Mouse (Mus musculus) ovary, postnatal 10 days (tissue): ENCODE data around the gene Kcnmb3.

Source experiments
- DNase-seq: peaks from one replicate; pipeline ENCODE4 v3.0.0; 2022; ENCODE audit warnings: low spot score

Kcnmb3 gene

DNA sequence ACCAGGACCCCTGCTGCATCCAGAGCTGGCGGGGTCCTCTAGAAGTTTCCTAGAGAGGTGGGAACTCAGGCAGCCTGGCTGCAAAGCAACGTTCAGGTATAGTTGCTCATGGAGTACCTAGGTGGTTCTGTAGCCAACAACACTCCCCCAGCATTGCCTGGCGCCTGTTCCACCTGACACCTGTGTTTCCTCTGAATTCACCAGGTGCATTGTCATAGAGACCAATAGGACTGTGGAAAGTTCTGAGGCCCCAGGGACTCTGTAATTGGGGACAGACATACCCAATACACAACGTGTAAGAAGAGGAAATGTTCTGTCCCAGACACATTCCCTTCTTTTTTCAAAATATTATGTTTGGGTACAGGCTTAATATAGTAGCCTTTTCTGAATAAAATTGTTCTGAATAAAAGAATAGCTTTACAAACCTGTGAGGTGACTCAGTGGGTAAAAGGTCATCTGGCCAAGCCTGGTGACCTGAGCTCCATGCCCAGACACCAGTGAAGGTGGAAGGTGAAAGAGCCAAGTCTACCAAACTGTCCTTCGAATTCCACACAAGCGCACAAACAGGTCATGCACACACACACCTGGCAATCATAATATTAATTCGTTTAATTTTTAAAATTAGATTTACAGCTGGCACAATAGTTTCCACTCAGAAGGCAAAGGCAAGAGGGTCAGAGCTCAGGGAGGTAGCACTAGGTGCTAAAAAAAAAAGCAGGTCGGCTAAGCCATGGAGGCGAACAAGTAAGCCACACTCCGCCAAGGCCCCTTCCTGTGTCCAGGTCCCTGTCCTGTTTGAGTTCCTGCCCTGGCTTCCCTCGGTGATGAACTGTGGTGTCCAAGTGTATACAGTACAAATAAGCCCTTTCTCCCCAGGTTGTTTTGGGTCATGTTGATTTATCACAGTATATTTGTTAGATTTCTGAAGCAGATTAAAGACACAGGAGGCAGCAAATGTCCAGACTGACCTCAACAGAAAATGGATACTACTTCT, at the start of gene Kcnmb3:
Kcnmb3 (minus strand) TSS at position 135 of the 994 bp plus-strand sequence.
- no peak for DNase-seq

DNA sequence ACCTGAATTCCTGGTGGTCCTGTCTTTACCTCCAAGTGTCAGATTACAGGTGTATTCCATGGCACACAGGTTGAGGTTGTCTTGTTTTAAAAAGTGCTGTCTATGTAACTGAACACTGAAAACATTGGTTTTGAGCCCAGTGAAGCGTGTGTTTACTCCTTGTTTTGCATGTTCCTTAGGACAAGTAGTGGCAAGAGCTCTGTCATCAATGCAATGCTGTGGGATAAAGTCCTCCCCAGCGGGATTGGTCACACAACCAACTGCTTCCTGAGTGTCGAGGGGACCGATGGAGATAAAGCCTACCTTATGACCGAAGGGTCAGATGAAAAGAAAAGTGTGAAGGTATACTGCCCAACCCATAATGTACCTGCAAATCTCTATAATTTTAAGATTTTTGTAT, 46.1 kb upstream of the Kcnmb3 start:
- no peak for DNase-seq

DNA sequence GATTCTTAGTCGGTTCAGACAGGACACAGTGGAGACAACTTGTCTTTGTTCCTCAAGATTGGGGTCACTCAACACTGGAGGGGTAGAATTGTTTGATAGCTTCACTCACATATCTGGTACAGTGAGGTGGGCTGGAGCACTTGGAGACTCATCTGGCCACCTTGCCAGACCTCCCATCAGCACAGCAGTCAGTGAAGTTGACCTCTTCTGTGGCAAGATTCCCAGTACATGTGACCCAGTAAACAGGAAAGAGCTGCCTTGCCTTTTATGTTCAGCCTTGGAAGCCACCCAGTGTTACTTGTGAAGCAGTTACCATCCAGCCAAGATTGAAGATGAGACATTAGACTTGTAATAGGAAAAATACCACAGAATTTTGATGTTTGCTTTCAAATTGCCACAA, 45.5 kb upstream of the Kcnmb3 start:
- DNase-seq = peak; percentile 2

DNA sequence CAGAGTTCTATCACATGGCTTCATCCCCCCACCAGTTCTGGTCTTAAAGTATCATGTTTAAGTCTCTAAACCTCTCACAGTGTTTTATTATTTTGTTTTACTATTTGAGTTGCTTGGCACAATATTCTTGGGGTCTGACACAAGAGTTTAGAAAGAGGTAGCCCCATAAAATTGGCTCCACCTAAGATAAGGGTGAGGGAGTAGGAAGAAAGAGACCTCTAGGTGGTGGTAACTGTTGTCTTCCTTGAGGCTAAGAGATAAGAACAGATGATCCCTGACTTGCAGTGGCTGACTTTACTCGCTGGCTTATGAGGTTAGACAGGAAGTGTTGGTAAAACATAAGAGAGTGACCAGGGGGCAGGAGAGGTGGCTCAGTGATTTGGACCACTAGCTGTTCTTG, 43.7 kb upstream of the Kcnmb3 start:
- no peak for DNase-seq

DNA sequence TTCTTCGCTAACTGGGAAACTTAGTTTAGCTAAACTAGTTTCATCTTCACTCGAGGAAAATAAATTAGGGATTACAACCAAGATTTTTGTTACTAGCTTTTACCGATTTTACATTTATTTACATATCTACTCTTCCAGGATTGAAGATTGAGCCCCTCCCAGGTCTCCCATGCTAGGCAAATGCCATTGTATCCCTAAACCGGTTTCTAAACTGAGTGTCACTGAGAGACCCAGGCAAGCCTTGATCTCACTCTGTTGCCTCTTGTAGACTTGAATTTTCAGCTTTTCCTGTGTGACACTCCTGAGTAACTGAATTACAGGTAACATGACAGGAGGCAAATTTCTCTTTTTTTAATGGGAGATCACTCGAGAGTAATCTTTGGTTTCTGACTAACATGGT, 38.0 kb upstream of the Kcnmb3 start:
- no peak for DNase-seq

DNA sequence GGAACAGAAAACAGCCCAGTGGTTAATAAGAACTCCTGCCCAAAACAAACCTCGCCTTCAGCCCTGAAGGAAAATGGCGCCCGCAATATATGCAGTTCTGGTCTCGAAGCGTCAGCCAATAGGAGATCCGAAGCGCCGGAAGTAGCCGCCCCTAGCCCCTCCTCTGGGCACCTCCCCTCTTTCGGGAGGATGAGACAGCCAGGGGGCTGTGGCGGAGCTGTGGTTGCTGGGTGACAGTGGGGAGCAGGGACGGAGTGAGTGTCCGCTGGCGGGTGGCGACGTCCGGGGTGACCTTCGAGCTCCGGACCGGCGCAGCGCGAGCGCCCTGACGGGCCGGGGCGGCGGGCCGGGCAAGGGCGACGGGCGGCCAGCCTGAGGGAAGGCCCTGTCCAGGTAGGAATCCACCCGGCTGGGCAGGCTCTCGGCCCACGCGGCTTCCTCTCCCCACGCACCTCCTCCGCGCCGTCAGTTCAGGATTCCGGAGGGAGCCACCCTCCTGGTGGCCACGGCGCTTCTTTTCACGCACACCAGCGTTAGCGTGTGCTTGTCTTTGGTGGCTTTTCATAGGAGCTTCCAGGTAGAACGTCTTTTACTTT, 37.4 kb upstream of the Kcnmb3 start, which contains the start of gene Mfn1:
Mfn1 (plus strand) TSS at position 163 of the 596 bp plus-strand sequence.
- DNase-seq = peak; percentile 80

DNA sequence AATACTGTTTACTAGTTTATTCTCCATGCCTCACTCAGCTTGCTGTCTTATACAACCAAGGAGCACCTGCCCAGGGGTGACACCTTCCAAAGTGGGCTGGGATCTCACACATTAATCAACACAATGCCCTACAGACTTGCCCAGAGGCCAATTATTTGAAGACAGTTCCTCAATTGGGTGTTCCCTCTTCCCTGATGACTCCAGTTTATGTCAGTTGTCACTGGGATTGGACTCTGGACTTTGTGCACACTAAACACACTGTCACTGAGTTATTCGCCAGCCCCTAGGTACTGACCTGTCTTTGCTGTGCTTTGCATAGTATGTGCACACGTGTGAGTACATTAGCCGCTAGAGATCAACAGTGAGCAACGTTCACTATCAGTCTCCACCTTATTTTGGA, 35.1 kb upstream of the Kcnmb3 start:
- DNase-seq = no peak

DNA sequence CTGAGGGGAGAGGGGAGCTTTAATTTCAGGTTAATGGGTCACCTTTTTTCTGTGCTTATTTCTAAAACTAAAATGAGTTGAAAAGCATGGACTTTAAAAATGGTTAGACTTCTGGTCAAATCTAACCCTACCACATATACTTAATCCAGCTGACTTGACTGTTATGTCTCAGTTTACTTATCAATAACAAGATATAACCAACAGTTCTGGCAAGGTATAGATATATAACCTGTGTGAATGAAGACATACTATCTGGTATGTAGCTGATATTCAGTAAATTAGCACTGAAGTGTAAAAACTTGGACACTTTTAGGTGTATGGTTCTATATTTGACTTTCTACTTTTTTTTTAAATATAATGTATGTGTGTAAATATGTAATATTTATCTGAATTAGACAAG, 21.5 kb upstream of the Kcnmb3 start:
- no peak for DNase-seq

DNA sequence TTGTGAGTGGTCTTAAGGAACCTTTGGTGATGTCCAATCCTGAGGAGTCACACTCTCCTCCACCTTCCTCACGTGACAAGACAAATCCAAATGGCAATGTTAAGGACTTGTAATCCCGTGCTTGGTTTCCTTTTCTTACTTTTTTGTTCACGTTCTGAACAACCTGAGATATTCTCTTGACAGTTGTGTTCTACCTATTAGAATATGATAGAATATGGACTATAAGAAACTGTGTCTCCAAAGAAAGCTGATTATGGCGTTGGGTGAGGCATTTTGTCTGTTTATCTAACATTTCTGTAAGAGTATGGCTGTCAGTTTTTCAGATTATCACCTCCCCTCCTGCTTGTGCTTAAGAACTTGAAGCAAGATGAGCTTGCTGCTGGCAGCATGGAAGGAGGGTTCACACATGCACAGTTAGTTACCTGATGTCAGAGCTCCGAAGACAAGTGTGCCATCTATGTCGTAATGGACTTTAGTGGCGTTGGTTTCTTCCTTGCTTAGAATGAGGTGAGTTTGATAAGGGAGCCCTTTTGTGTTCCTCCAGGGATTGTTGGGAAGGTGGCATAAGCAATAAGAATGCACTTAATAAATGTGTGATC, 20.8 kb upstream of the Kcnmb3 start:
- no peak for DNase-seq

DNA sequence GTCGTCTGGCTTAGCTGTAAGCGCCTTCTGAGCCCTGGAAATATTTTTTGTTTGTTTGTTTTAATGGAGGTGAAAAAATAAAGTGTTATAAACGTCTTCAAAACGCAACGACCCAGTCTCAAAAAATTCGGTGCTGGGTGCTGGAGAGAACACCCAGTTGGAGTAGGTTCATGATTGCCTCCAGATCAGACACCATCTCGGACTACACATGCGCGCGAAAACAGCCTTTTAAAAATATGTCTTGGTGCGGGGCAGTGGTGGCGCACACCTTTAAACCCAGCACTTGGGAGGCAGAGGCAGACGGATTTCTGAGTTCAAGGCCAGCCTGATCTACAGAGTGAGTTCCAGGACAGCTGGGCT, 19.1 kb upstream of the Kcnmb3 start:
- no peak for DNase-seq

DNA sequence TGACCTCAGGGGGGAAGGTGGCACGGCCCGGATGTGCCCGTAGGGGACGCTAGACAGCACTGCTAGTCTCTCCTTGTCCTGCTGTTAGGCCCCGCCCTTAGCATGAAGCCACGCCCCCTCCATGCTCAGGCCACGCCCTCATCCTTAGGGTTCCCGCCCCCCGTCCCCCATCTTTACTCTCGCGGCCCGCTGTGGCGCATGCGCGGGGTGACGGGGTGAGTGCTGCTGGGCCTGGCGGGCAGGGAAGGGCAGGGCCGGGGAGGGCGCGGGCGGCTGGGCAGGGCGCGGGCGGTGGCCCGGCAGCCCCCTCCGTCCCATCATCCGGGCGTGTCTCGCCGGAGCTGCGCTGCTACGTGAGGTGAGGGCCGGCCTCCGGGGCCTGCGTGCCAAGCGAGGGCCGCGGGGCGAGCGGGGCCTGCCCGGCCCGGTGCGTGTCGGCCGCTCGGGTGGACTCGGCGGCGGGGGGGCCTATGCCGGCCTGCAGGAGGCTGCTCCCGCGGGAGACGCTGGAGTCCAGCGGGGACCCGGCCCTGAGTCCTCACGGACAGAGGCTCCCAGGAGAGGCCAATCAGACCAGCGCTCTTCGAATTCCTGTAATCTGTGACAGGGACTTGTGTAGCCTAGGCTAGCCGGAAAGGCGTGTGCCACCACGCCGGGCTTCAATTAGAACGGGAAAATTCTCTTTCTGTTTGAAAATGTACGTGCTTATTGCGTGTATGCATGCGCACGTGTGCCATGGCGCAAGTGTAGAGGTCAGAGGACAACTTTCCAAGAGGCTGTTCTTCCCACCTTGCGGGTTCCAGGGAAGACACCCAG, 18.6 kb upstream of the Kcnmb3 start:
- DNase-seq = peak; percentile 96

DNA sequence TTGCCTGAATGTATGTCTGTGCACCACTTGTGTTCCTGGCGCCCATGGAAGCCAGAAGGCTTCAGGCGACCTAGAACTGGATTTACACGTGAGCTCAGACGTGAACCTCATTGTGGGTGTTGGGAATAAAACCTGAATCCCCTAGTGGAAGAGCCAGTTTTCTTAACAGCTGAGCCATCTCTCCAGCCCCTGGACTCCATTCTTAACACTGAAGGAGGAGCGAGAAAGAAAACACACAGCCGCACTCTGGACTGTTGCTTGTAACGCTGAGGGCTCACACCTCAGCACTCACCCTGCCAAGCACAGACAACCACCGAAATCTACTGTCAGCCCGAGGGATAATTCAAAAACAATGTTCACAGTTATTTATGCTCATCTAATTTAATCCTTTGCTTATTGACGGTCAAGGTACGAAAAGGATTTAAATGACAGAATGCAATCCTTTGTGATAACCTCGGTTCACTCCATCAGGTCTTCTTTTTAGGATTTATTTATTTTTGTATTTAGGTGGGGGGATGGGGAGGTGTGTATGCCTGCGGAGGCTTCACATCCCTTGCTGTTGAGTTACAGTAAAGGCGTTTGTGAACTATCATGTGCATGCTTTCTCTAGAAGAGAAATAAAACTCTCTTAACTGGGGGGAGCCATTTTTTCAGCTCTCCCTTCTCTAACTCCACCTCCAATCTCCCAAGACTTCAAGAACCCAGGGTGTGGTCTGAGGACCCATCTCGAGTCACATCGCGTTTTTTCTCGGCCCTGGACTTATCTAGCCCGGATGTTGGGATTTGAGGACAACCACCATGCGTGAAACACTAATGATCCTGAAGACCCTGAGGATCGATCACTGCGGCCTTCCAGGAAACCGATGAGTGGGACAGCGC, 17.7 kb upstream of the Kcnmb3 start, which contains the start of gene Zfp639:
Zfp639 (plus strand) TSS at position 764 of the 879 bp plus-strand sequence.
- no peak for DNase-seq

DNA sequence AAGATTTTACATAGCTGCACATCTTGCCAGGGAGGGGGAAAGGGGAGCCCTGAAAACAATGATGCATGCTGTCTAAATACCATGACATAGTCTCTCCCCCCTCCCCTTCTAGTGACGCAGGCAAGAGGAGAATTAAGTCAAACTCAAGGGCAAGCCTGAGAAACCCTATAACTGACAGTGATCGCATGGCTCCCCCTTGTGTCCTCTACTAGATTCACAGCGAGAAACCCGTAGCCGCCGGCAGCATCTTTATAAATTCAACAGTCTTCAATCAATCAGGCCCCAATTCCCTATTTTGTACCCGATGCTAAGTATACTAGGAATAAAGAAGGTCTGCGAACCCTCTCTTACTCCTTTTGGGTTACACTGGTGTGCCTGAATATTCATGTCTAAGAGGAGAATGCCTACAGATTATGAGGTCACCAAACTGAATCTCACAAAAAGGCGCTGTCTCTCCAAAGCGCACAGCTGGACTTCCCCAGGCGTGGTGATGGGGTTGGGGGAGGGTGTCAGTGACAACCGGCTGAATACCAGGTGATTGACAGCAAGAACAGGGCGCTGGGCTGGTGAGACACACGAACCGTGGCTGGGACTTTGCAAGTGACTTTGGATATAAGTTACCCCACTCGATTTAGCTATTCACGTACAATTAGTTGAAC, 16.8 kb upstream of the Kcnmb3 start:
- DNase-seq = peak; percentile 5

DNA sequence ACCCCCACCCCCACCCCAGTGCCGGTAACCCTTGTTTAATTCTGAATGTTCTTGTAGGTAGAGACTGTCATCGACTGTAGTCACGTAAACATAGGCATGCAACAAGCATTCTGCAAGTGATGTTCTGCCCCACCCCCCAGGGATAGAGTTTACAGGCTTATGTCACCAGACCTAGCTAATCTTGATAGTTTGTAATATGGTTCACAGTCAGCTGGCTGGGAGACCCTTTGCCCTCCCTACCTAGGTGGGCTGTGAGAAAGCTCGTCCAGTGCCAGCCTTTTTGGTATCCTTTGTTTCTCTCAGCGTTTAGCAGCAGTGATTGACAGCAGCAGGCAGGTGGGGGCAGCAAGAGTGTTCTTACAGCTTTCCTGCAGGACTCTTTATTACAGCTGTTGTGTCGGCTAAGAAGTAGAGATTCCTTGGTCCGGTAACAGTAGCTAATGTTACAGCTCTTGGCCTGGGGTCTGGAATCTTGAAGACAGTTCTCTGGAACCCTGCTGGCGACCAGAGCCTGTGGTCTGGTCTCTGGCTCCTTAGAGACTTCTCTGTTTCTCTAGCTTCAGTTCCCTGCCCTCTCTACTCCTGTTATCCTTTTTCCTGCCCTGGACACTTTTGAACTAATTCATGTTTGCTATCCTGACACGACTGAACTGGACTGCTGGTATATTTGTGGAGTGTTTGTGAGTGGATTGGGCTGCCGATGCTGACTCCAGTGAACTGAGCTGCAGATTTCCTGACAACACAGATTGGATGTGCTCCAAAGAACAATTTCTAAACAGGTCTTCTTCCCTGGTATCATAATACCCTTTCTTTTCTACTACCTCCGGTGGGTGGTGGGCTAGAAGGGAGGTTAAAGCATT, 14.6 kb upstream of the Kcnmb3 start:
- no peak for DNase-seq

DNA sequence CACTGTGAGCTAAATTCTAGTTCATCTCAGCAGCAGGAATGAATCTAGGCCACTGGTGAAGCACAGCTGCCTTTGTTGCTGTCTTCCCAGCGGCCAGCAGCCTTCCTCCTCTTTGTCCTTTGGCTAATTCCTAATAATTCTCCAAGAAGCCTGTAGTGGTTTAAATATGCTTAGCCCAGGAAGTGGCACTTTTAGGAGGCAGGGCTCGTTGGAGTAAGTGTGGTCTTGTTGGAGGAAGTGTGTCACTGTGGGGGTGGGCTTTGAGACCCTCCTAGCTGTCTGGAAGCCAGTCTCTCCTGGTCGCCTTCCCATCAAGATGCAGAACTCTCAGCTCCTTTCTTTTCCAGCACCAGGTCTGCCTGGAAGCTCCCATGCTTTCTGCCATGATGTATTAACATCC, 13.8 kb upstream of the Kcnmb3 start:
- DNase-seq = no peak

DNA sequence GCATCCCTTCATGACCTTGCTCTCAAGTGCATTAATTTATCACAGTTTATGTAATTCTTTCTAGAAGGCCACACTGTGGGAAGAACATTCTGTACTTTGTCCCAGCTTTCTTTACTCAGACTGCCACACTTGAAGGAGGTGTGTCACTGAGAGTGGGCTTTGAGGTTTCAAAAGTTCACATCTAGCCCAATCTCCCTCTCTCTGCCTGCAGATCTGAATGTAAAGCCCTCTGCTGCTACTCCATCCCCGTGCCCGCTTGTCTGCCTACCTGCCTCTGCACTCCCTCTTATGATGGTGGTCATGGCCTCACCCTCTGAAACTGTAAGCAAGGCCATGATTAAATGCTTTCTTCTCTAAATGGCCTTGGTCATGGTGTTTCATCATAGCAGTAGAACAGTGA, 8.3 kb upstream of the Kcnmb3 start:
- no peak for DNase-seq

DNA sequence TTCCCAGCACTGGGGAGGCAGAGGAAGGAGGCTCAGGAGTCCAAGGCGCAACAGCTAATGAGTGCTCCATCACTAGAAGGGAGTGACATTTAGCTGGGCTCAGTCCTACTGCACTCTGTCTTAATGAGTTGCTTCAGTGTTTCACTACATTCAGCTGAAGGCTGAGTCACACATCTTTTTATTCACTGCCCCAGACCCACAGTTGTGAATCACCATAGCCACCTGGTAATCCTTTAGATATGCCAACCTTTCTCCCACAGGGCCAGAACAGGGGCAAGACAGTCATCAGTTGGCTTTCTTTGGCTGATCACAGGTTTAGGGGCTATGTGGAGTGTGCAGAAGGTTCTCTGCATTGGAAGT, 4.7 kb upstream of the Kcnmb3 start:
- no peak for DNase-seq

DNA sequence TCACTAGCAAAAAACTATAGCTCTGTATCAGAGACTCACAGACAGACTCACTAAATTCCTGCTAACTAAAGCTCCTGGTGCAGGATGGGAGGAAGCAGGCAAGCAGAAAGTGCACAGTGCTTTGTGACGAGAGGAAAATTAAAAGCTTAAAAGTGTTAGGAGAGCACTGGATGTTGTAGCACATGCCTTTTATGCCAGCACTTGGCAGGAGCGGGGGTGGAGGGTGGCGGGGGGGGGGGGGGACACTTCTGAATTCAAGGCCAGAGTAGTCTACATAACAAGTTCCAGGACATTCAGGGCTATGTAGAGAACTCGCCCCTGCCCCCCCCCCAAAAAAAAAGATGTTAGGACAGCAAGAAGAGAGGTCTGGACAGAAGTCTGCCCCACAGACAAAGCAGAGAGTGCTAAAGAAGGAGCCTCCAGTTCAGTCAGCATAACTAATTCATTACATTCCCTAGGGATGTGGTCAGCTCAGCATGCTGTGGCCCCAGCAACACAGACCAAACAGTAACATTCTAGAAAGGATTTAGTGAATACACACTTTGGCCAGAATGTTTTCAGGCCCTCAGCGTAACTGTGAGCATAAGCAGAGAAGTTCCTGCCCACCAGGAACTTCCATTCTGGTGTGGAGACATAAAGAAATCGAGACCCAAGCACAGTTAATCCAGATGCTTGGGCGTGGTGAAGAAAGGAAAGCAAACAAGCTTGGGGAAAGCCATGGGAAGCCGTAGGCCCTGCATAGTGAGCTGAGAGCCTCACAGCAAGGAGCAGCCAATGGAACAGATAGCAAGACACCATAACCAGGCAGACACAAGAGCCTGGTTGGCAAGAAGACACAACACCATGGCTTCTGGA, 4.1 kb upstream of the Kcnmb3 start:
- no peak for DNase-seq
